Mouse (Mus musculus): ENCODE results near the gene Cdh16. TPM values are rescaled to one million over a fixed set of nuclear protein-coding genes. Genes with fewer than 3 reads are reported as not detected.

The Cdh16 gene
- total and polyA plus RNA-seq, 2 experiments from 2014 or later: not detected

DNA sequence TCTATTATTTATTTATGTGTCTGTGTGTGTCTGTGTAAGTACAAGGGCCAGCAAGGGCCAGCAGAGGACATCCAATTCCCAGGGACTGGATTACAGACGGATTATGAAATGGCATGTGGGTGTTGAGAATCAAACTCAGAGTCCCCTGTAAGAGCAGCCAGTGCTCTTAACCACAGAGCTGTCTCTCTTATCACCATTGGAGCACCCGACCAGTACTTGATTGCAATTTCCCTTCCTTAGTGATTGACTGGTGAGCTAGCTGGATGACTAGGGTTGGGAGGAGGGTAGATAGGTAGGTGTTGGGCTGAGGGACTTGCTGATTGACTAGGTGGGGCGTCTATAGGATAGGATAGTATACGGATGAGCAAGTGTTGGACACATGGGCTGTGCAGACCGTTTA is 3.4 kb downstream of the Cdh16 start:
- DNase-seq: no peak
- Histone ChIP-seq H3K36me3 (ENCODE audit: insufficient read depth) (no peaks in the 10 kb centered on the region), H3K4me3 (ENCODE audit: low read depth, low read length) (no peak overlapping the region), H3K9ac (no peak overlapping the region), H3K4me1 (ENCODE audit: insufficient read depth) (no peaks in the 10 kb centered on the region), H3K9me3 (ENCODE audit: low read length) (no peaks in the 10 kb centered on the region), H3K27ac (ENCODE audit: low read depth, low read length) (no peak overlapping the region), H3K4me2 (ENCODE audit: low read depth) (no peak overlapping the region), H3K27me3 (ENCODE audit: insufficient read depth, low read length) (no peaks in the 10 kb centered on the region)
- WGBS: 77% methylated on average over 5 of the region's 5 CpGs
- TF ChIP-seq CTCF (IDR thresholded peaks at IDR 0.05; ENCODE audit: low read depth): no peak
- no peak for ATAC-seq

DNA sequence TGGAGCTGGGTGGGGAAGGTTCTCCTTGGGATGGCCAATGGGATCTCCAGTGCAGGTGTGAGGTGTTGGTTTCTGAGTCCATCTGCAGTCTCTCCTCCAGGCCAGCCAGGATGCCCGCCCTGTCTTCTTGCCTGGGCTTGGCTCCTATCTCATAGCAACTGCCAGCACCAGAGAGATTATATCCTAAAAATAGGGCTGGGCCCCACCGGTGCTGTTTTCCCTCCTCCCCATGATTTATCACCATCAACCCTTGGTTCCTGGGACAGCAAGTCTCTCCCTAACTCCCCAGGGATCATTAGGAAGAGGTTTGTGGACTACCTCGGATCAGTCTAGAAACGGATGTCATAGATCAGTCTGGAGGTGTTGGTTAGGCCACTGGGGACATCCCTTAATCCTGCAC is 11.1 kb downstream of the Cdh16 start:
- no peak for TF ChIP-seq CTCF (IDR thresholded peaks at IDR 0.05; ENCODE audit: low read depth)

GRCm38 (mm10) chr8:104611613-104612012 is 12.6 kb downstream of the Cdh16 start:
- WGBS: 74% methylated on average over 4 of the region's 4 CpGs
- no peak overlapping the region for H3K4me2 ChIP-seq (ENCODE audit: low read depth)
- no peak overlapping the region for H3K27ac ChIP-seq (ENCODE audit: low read depth, low read length)
- no peak overlapping the region for H3K9ac ChIP-seq
- no peak for ATAC-seq
- no peaks in the 10 kb centered on the region for H3K4me1 ChIP-seq (ENCODE audit: insufficient read depth)
- H3K9me3 ChIP-seq (ENCODE audit: low read length): no peaks in the 10 kb centered on the region
- no peak for DNase-seq
- H3K36me3 ChIP-seq (ENCODE audit: insufficient read depth): no peaks in the 10 kb centered on the region
- TF ChIP-seq CTCF (IDR thresholded peaks at IDR 0.05; ENCODE audit: low read depth): no peak
- no peak overlapping the region for H3K4me3 ChIP-seq (ENCODE audit: low read depth, low read length)
- no peaks in the 10 kb centered on the region for H3K27me3 ChIP-seq (ENCODE audit: insufficient read depth, low read length)

More for the DNA sequence above, 11.1 kb downstream of the Cdh16 start:
- Histone ChIP-seq H3K4me2 (ENCODE audit: low read depth) (no peak overlapping the region), H3K4me3 (ENCODE audit: low read depth, low read length) (no peak overlapping the region), H3K27me3 (ENCODE audit: insufficient read depth, low read length) (no peaks in the 10 kb centered on the region), H3K9ac (no peak overlapping the region), H3K9me3 (ENCODE audit: low read length) (no peaks in the 10 kb centered on the region), H3K36me3 (ENCODE audit: insufficient read depth) (no peaks in the 10 kb centered on the region), H3K4me1 (ENCODE audit: insufficient read depth) (no peaks in the 10 kb centered on the region), H3K27ac (ENCODE audit: low read depth, low read length) (no peak overlapping the region)
- 90% methylated on average over 4 of the region's 4 CpGs for WGBS
- ATAC-seq (no peak), DNase-seq (no peak)

DNA sequence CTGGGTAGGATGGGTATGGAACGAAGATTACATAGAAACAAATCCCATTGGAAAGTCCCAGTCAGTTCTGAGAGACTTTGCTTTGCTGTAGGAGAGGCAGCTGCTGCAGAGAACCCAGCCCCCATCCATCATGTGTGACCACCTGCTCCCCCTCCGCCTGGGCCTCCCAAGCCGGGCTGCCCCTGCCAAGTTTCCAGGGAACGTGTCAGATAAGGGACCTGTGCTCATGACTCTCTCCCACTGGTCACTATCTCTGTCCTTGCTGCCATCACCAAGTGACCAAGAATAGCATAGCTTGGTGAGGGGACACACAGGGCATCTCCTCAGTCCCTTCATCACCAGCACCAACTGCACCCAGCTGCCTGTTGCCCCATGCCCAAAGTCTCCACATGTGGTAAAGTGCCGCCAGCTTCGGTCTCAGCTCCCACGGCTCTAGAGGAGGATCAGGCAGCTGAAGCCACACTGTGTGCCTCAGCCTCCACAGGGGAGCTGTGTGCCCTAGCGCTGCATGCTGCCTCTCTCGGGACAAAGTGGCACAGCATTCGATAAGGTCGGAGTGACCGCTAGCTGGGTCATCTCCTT is 13.9 kb downstream of the Cdh16 start:
- no peak for ATAC-seq
- DNase-seq: no peak
- Histone ChIP-seq H3K4me2 (ENCODE audit: low read depth) (no peak overlapping the region), H3K9ac (no peak overlapping the region), H3K4me1 (ENCODE audit: insufficient read depth) (no peaks in the 10 kb centered on the region), H3K9me3 (ENCODE audit: low read length) (no peaks in the 10 kb centered on the region), H3K27ac (ENCODE audit: low read depth, low read length) (no peak overlapping the region), H3K4me3 (ENCODE audit: low read depth, low read length) (no peak overlapping the region), H3K27me3 (ENCODE audit: insufficient read depth, low read length) (no peaks in the 10 kb centered on the region), H3K36me3 (ENCODE audit: insufficient read depth) (no peaks in the 10 kb centered on the region)
- WGBS: 81% methylated on average over 12 of the region's 12 CpGs
- no peak for TF ChIP-seq CTCF (IDR thresholded peaks at IDR 0.05; ENCODE audit: low read depth)

- H3K4me2 ChIP-seq (ENCODE audit: low read depth): no peak overlapping the region
- H3K4me1 ChIP-seq (ENCODE audit: insufficient read depth): no peaks in the 10 kb centered on the region
- no peak overlapping the region for H3K4me3 ChIP-seq (ENCODE audit: low read depth, low read length)
- no peak for TF ChIP-seq CTCF (IDR thresholded peaks at IDR 0.05; ENCODE audit: low read depth)
- WGBS: 71% methylated on average over 8 of the region's 8 CpGs
- H3K9me3 ChIP-seq (ENCODE audit: low read length): no peaks in the 10 kb centered on the region
- DNase-seq: no peak
- no peak for ATAC-seq
- no peaks in the 10 kb centered on the region for H3K27me3 ChIP-seq (ENCODE audit: insufficient read depth, low read length)
- H3K27ac ChIP-seq (ENCODE audit: low read depth, low read length): no peak overlapping the region
- H3K9ac ChIP-seq: no peak overlapping the region
- H3K36me3 ChIP-seq (ENCODE audit: insufficient read depth): no peaks in the 10 kb centered on the region
These were observed 15.0 kb downstream of the Cdh16 start for GRCm38 (mm10) chr8:104609222-104609621.

DNA sequence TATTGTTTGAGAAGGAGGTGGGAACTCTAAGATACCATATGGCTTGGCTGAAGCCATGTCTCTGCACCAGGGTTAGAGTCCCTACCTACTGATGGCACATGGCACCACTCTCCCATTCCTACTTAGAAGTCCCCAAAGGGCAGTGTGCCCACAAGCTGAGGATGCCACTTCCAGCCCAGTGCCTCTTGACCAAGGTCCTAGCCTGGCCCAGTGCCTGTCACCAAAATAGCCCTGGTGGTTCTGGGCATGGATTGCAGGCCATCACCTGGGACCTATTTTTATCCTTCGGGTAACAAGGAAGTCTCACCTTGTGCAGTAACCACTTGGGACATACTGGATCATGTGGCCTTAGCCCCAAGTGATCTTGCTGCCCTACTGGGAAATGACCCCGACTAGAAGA is 16.3 kb downstream of the Cdh16 start:
- no peak overlapping the region for H3K27ac ChIP-seq (ENCODE audit: low read depth, low read length)

GRCm38 (mm10) chr8:104606329-104606728 is 17.9 kb downstream of the Cdh16 start:
- DNase-seq: no peak
- Histone ChIP-seq H3K9me3 (ENCODE audit: low read length) (no peaks in the 10 kb centered on the region), H3K4me1 (ENCODE audit: insufficient read depth) (no peaks in the 10 kb centered on the region), H3K4me2 (ENCODE audit: low read depth) (no peak overlapping the region), H3K27me3 (ENCODE audit: insufficient read depth, low read length) (no peaks in the 10 kb centered on the region; the same call in 1 of the 2 replicates), H3K4me3 (ENCODE audit: low read depth, low read length) (no peak overlapping the region), H3K27ac (ENCODE audit: low read depth, low read length) (no peak overlapping the region), H3K9ac (no peak overlapping the region), H3K36me3 (ENCODE audit: insufficient read depth) (no peaks in the 10 kb centered on the region)
- TF ChIP-seq CTCF (IDR thresholded peaks at IDR 0.05; ENCODE audit: low read depth): no peak
- ATAC-seq: no peak
- WGBS: 48% methylated on average over 6 of the region's 6 CpGs

More for the DNA sequence above, 16.3 kb downstream of the Cdh16 start:
- H3K4me2 ChIP-seq (ENCODE audit: low read depth): no peak overlapping the region
- H3K9ac ChIP-seq: no peak overlapping the region
- no peaks in the 10 kb centered on the region for H3K36me3 ChIP-seq (ENCODE audit: insufficient read depth)
- no peak for TF ChIP-seq CTCF (IDR thresholded peaks at IDR 0.05; ENCODE audit: low read depth)
- no peaks in the 10 kb centered on the region for H3K27me3 ChIP-seq (ENCODE audit: insufficient read depth, low read length)
- H3K4me3 ChIP-seq (ENCODE audit: low read depth, low read length): no peak overlapping the region
- no peak for ATAC-seq
- no peaks in the 10 kb centered on the region for H3K4me1 ChIP-seq (ENCODE audit: insufficient read depth)
- no peak for DNase-seq
- no peaks in the 10 kb centered on the region for H3K9me3 ChIP-seq (ENCODE audit: low read length)
- WGBS: 68% methylated on average over 2 of the region's 2 CpGs
